Mouse (Mus musculus): ENCODE data around the gene Tnfrsf11a. TPM values are rescaled to one million over a fixed set of nuclear protein-coding genes. Genes with fewer than 3 reads are reported as not detected.

The Tnfrsf11a gene
- total and polyA plus RNA-seq, 3 experiments = 0.11 TPM; not detected in 2

- ATAC-seq (ENCODE audit: extremely low read depth, insufficient number of reproducible peaks, low FRiP score, poor library complexity, severe bottlenecking) (no peak), DNase-seq (ENCODE audit: low spot score) (no peak)
- H3K4me1 ChIP-seq (ENCODE audit: insufficient read depth, low read depth, low read length) = no peaks in the 10 kb centered on the region
- no peaks in the 10 kb centered on the region for H3K36me3 ChIP-seq (replicated peaks)
- no peak overlapping the region for H3K4me3 ChIP-seq (ENCODE audit: low read depth, low read length)
- no peak for TF ChIP-seq GATA1 (IDR thresholded peaks at IDR 0.05; ENCODE audit: borderline replicate concordance, low read length)
- TF ChIP-seq CTCF (IDR thresholded peaks at IDR 0.05; ENCODE audit: low read depth, low read length) = no peak
- TF ChIP-seq GATA2 (IDR thresholded peaks at IDR 0.05; ENCODE audit: borderline replicate concordance, low read depth, low read length) = no peak
- no peak for TF ChIP-seq TAL1 (conservative IDR thresholded peaks at IDR 0.05; ENCODE audit: low read depth, low read length)
- no peak for TF ChIP-seq POLR2AphosphoS5 (IDR thresholded peaks at IDR 0.05; ENCODE audit: insufficient replicate concordance, low read depth, low read length)
- no peaks in the 10 kb centered on the region; the same call in 1 of the 2 replicates for H3K27me3 ChIP-seq (ENCODE audit: insufficient read depth, low read length)
- no peaks in the 10 kb centered on the region for H3K9me3 ChIP-seq (replicated peaks)
Observed at GRCm38 (mm10) chr1:105885575-105885974, 105.1 kb downstream of the Tnfrsf11a start.

GRCm38 (mm10) chr1:105886358-105886757 is 105.8 kb downstream of the Tnfrsf11a start:
- DNase-seq (ENCODE audit: low spot score) = no peak
- H3K9me3 ChIP-seq (replicated peaks) = no peaks in the 10 kb centered on the region
- H3K4me1 ChIP-seq (ENCODE audit: insufficient read depth, low read depth, low read length) = no peaks in the 10 kb centered on the region
- ATAC-seq (ENCODE audit: extremely low read depth, insufficient number of reproducible peaks, low FRiP score, poor library complexity, severe bottlenecking) = no peak
- H3K36me3 ChIP-seq (replicated peaks) = no peaks in the 10 kb centered on the region
- no peaks in the 10 kb centered on the region; the same call in 1 of the 2 replicates for H3K27me3 ChIP-seq (ENCODE audit: insufficient read depth, low read length)
- no peak overlapping the region for H3K4me3 ChIP-seq (ENCODE audit: low read depth, low read length)
- TF ChIP-seq GATA1 (IDR thresholded peaks at IDR 0.05; ENCODE audit: borderline replicate concordance, low read length) = no peak
- TF ChIP-seq POLR2AphosphoS5 (IDR thresholded peaks at IDR 0.05; ENCODE audit: insufficient replicate concordance, low read depth, low read length) = no peak
- TF ChIP-seq GATA2 (IDR thresholded peaks at IDR 0.05; ENCODE audit: borderline replicate concordance, low read depth, low read length) = no peak
- no peak for TF ChIP-seq TAL1 (conservative IDR thresholded peaks at IDR 0.05; ENCODE audit: low read depth, low read length)
- no peak for TF ChIP-seq CTCF (IDR thresholded peaks at IDR 0.05; ENCODE audit: low read depth, low read length)

GRCm38 (mm10) chr1:105891032-105891725 is 110.7 kb downstream of the Tnfrsf11a start:
- H3K4me3 ChIP-seq (ENCODE audit: low read depth, low read length) = no peak overlapping the region
- no peaks in the 10 kb centered on the region for H3K36me3 ChIP-seq (replicated peaks)
- no peak for TF ChIP-seq CTCF (IDR thresholded peaks at IDR 0.05; ENCODE audit: low read depth, low read length)
- TF ChIP-seq TAL1 (conservative IDR thresholded peaks at IDR 0.05; ENCODE audit: low read depth, low read length) = no peak
- TF ChIP-seq POLR2AphosphoS5 (IDR thresholded peaks at IDR 0.05; ENCODE audit: insufficient replicate concordance, low read depth, low read length) = no peak
- no peak for TF ChIP-seq GATA2 (IDR thresholded peaks at IDR 0.05; ENCODE audit: borderline replicate concordance, low read depth, low read length)
- no peak for TF ChIP-seq GATA1 (IDR thresholded peaks at IDR 0.05; ENCODE audit: borderline replicate concordance, low read length)
- DNase-seq (ENCODE audit: low spot score) (peak; percentile 53), ATAC-seq (ENCODE audit: extremely low read depth, insufficient number of reproducible peaks, low FRiP score, poor library complexity, severe bottlenecking) (no peak)
- no peaks in the 10 kb centered on the region; the same call in 1 of the 2 replicates for H3K27me3 ChIP-seq (ENCODE audit: insufficient read depth, low read length)
- no peaks in the 10 kb centered on the region for H3K4me1 ChIP-seq (ENCODE audit: insufficient read depth, low read depth, low read length)
- H3K9me3 ChIP-seq (replicated peaks) = no peaks in the 10 kb centered on the region

- H3K4me1 ChIP-seq (ENCODE audit: insufficient read depth, low read depth, low read length) = no peaks in the 10 kb centered on the region
- ATAC-seq (ENCODE audit: extremely low read depth, insufficient number of reproducible peaks, low FRiP score, poor library complexity, severe bottlenecking) (no peak), DNase-seq (ENCODE audit: low spot score) (no peak)
- H3K27me3 ChIP-seq (ENCODE audit: insufficient read depth, low read length) = no peaks in the 10 kb centered on the region
- H3K36me3 ChIP-seq (replicated peaks) = no peaks in the 10 kb centered on the region
- no peaks in the 10 kb centered on the region for H3K9me3 ChIP-seq (replicated peaks)
- no peak overlapping the region for H3K4me3 ChIP-seq (ENCODE audit: low read depth, low read length)
- no peak for TF ChIP-seq CTCF (IDR thresholded peaks at IDR 0.05; ENCODE audit: low read depth, low read length)
- TF ChIP-seq GATA1 (IDR thresholded peaks at IDR 0.05; ENCODE audit: borderline replicate concordance, low read length) = no peak
- TF ChIP-seq GATA2 (IDR thresholded peaks at IDR 0.05; ENCODE audit: borderline replicate concordance, low read depth, low read length) = no peak
- TF ChIP-seq TAL1 (conservative IDR thresholded peaks at IDR 0.05; ENCODE audit: low read depth, low read length) = no peak
- no peak for TF ChIP-seq POLR2AphosphoS5 (IDR thresholded peaks at IDR 0.05; ENCODE audit: insufficient replicate concordance, low read depth, low read length)
Observed at GRCm38 (mm10) chr1:105895019-105895418, 114.5 kb downstream of the Tnfrsf11a start.

Other genes starting within 250 kb of the Tnfrsf11a start
- gene Pign, start 117.0 kb upstream of the Tnfrsf11a start, total RNA-seq (2014; fragmentation: Nextera tagmentation) = 52.2 and 54.8 TPM in 2 replicates
- 53.4 TPM in 2 replicates for gene Pign, start 117.0 kb upstream of the Tnfrsf11a start, total RNA-seq (2017)
- gene Pign, start 117.0 kb upstream of the Tnfrsf11a start, polyA plus RNA-seq (2012) = 15.1 and 26.1 TPM in 2 replicates
- 82.4 and 83.2 TPM in 2 replicates for gene Relch, start 116.9 kb upstream of the Tnfrsf11a start, total RNA-seq (2014; fragmentation: Nextera tagmentation)
- gene Relch, start 116.9 kb upstream of the Tnfrsf11a start, total RNA-seq (2017) = 68.4 and 76.6 TPM in 2 replicates
- 39.3 and 40.8 TPM in 2 replicates for gene Relch, start 116.9 kb upstream of the Tnfrsf11a start, polyA plus RNA-seq (2012)
- 36.7 and 44.7 TPM in 2 replicates for gene Zcchc2, start 209.7 kb downstream of the Tnfrsf11a start, total RNA-seq (2014; fragmentation: Nextera tagmentation)
- 13.4 and 13.7 TPM in 2 replicates for gene Zcchc2, start 209.7 kb downstream of the Tnfrsf11a start, total RNA-seq (2017)
- gene Zcchc2, start 209.7 kb downstream of the Tnfrsf11a start, polyA plus RNA-seq (2012) = 13.0 and 13.7 TPM in 2 replicates